Mouse (Mus musculus) limb, embryonic 12.5 days (tissue): ENCODE measurements around the gene Txndc11. TPM values are rescaled to one million over a fixed set of nuclear protein-coding genes. Genes with fewer than 3 reads are reported as not detected.

Experiments
- ATAC-seq: fragments of 200-750 bp; cut with Nextera tagmentation; 2 replicates; pipeline ENCODE4 v1.8.0; 2017; ENCODE audit warnings: low read depth, moderate TSS enrichment; ENCODE audit not compliant: insufficient number of reproducible peaks, insufficient read depth, low FRiP score, low TSS enrichment
- H3K27ac ChIP-seq: fragments of 300-500 bp; sonication (generic); 2 replicates; pipeline ENCODE4 v1.5.1; 2016; ENCODE audit warnings: mild to moderate bottlenecking, moderate library complexity
- H3K27me3 ChIP-seq: fragments of 300-500 bp; sonication (generic); 2 replicates; pipeline ENCODE4 v1.6.1; 2016; ENCODE audit warnings: mild to moderate bottlenecking, moderate library complexity
- H3K36me3 ChIP-seq: fragments of 300-500 bp; sonication (generic); 2 replicates; pipeline ENCODE4 v1.6.1; 2016; ENCODE audit warnings: mild to moderate bottlenecking, moderate library complexity
- H3K4me1 ChIP-seq: fragments of 300-500 bp; sonication (generic); replicated peaks from 2 replicates; pipeline ENCODE4 v1.6.1; 2016
- H3K4me2 ChIP-seq: fragments of 300-500 bp; sonication (generic); 2 replicates; pipeline ENCODE4 v1.6.1; 2016; ENCODE audit warnings: mild to moderate bottlenecking, moderate library complexity
- H3K4me3 ChIP-seq: fragments of 300-500 bp; sonication (generic); replicated peaks from 2 replicates; pipeline ENCODE4 v1.5.1; 2016; ENCODE audit warnings: mild to moderate bottlenecking
- H3K9ac ChIP-seq: fragments of 300-500 bp; sonication (generic); replicated peaks from 2 replicates; pipeline ENCODE4 v1.6.1; 2016; ENCODE audit warnings: mild to moderate bottlenecking, moderate library complexity
- H3K9me3 ChIP-seq: fragments of 300-500 bp; sonication (generic); 2 replicates; pipeline ENCODE4 v1.6.1; 2016; ENCODE audit warnings: mild to moderate bottlenecking, moderate library complexity
- WGBS: fragments of 180-500 bp; shearing (Covaris S2); methylation state at CpG from one replicate; pipeline ENCODE4 v1.1.7; 2016; 5-methylcytosine and 5-hydroxymethylcytosine counted together
- polyA plus RNA-seq: library from polyadenylated mRNA; unstranded; fragments of >200 nt; fragmentation: Nextera tagmentation; extraction: Ambion mirVana; gene quantifications from 2 replicates; pipeline ENCODE4 v1.2.1, GENCODE M21; 2016

Txndc11 gene
- polyA plus RNA-seq, 1 experiment from 2014 or later, result 39.5 TPM

DNA sequence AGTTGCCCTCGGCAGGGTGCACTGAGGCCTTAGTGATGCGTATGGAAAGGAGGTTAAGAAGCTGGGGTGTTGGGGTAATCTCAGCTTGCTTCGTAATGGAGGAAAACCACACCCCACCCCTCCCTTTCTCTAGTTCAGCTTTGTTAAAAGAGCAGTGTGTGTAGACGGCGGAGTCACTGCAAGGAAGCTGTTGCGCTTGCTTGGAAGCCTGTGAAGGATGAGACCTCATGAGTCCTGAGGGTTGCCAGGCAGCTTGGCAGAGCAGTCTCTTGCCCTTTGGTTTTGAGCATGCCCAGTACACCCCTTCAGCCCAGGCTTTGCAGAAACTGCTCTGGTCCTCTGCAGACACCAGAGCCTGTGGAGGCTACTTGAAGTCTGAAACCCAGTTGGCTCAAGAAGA is 61.4 kb downstream of the Txndc11 start:
- WGBS, result 90% methylated on average over 6 of the region's 6 CpGs
- H3K4me3 ChIP-seq, result no peak overlapping the region
- no peak overlapping the region for H3K4me2 ChIP-seq
- H3K9me3 ChIP-seq, result no peaks in the 10 kb centered on the region
- H3K9ac ChIP-seq, result no peak overlapping the region
- peaks cover 31% of the 10 kb centered on the region for H3K4me1 ChIP-seq
- ATAC-seq, result no peak
- H3K36me3 ChIP-seq, result peaks cover 81% of the 10 kb centered on the region
- H3K27me3 ChIP-seq, result no peaks in the 10 kb centered on the region
- no peak overlapping the region for H3K27ac ChIP-seq

DNA sequence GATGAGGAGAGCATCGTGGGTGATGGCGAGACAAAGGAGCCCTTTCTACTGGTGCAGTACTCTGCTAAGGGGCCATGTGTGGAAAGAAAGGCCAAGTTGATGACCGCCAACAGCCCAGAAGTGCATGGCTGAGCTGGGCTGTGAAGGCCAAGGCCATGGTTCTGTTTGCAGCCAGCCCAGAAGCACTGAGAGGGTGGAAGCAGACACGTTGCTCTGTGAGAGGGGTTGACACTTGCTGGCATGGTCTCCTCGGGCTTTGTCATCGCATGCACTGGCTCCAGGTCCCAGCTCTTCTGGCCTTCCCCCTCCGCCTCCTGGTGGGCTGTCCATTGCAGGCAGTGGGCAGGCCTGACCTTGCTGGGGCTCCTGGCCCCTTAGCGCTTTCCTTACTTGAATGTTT is 62.0 kb downstream of the Txndc11 start:
- H3K36me3 ChIP-seq, result peaks cover 81% of the 10 kb centered on the region
- H3K9me3 ChIP-seq, result no peaks in the 10 kb centered on the region
- peaks cover 37% of the 10 kb centered on the region for H3K4me1 ChIP-seq
- no peak overlapping the region for H3K4me3 ChIP-seq
- no peak overlapping the region for H3K4me2 ChIP-seq
- 0 out of 2 replicates have a peak overlapping the region, but pooled peaks have one; percentile 45 for H3K27ac ChIP-seq
- H3K27me3 ChIP-seq, result no peaks in the 10 kb centered on the region
- 90% methylated on average over 8 of the region's 8 CpGs for WGBS
- no peak for ATAC-seq
- no peak overlapping the region for H3K9ac ChIP-seq

DNA sequence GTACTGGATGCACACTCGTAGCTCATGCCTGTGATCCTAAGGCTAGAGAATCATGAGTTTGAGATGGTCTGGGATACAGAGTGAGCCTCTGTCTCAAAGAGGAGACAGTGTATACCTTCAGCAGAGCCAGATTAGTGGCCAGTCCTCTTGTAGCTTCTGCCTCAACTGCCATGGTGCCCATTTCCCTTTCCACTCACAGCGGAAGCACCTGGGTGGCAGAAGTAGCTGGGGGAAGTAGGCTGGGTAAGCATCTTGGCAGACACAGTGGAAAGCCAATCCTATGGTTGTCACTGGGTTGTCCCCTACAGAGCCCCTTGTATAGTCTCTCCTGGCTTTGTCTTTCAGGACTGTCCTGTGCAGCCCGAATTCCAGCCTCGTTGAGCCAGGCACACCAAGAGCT is 62.6 kb downstream of the Txndc11 start:
- Histone ChIP-seq H3K27ac (no peak overlapping the region), H3K4me3 (no peak overlapping the region), H3K4me2 (no peak overlapping the region), H3K9me3 (no peaks in the 10 kb centered on the region), H3K27me3 (no peaks in the 10 kb centered on the region), H3K4me1 (peaks cover 40% of the 10 kb centered on the region), H3K9ac (no peak overlapping the region), H3K36me3 (peaks cover 80% of the 10 kb centered on the region)
- no peak for ATAC-seq
- WGBS, result 89% methylated on average over 4 of the region's 4 CpGs

DNA sequence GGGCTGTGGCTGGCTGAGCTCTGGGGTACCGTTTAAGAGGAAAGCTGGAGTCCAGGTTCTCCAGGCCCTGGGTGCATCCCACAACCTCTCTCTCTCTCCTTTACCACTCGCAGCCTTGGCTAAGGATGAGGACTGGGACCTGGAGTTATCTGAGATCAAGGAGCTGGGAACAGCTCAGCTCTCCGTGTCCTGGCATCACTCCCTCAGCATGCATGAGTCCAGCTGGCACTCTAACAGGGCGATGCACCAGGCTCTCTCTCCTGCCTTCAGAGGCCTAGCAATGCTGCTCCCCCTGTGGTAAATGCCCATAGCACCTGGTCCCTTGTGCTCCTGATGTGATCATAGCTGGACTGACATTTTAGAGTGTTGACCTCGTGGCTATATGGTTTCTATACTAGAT is 63.3 kb downstream of the Txndc11 start:
- H3K4me3 ChIP-seq, result no peak overlapping the region
- H3K9ac ChIP-seq, result no peak overlapping the region
- ATAC-seq, result no peak
- H3K4me1 ChIP-seq, result peaks cover 40% of the 10 kb centered on the region
- H3K36me3 ChIP-seq, result peaks cover 72% of the 10 kb centered on the region
- 84% methylated on average over 5 of the region's 5 CpGs for WGBS
- no peaks in the 10 kb centered on the region for H3K27me3 ChIP-seq
- no peaks in the 10 kb centered on the region for H3K9me3 ChIP-seq
- no peak overlapping the region for H3K27ac ChIP-seq
- H3K4me2 ChIP-seq, result no peak overlapping the region

DNA sequence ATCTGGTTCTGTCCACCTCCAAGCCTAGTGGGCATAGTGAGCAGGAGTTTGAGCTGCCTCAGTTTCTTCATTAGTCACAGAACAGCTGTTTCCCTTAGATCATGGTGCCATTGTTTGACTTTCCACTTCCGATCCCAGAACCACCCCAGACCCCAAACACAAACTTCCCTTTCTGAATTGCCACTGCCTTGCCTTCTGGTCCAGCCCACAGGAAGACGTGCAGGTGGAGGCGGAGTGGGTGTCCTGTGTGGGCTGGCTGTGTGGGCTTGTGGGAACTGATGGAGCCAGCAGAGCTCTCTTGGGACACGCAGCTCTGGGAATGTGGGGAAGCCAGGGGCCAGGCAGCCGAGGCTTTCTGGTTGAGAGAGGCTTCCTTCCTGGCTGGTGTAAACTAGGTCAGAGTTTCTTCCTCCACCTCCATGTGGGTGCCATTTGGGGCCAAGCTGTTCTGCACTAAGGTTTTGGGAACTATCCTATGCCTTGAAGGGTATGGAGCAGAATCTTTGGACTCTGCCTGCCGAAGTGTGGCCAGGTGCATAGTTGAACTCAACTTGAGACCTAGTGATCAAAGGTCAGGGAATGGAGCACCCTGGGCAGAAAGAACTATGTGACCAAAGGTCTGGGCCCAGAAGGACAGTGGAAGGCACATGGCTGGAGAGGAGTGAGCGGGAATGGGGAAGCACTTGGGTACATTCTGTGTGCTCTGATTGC is 64.6 kb downstream of the Txndc11 start:
- Histone ChIP-seq H3K9ac (no peak overlapping the region), H3K36me3 (peaks cover 59% of the 10 kb centered on the region), H3K27ac (0 out of 2 replicates have a peak overlapping the region, but pooled peaks have one; percentile 35), H3K4me1 (peaks cover 49% of the 10 kb centered on the region), H3K4me2 (0 out of 2 replicates have a peak overlapping the region, but pooled peaks have one; percentile 74), H3K9me3 (no peaks in the 10 kb centered on the region), H3K27me3 (no peaks in the 10 kb centered on the region), H3K4me3 (0 out of 2 replicates have a peak overlapping the region, but pooled peaks have one; percentile 1)
- no peak for ATAC-seq
- 79% methylated on average over 7 of the region's 7 CpGs for WGBS

DNA sequence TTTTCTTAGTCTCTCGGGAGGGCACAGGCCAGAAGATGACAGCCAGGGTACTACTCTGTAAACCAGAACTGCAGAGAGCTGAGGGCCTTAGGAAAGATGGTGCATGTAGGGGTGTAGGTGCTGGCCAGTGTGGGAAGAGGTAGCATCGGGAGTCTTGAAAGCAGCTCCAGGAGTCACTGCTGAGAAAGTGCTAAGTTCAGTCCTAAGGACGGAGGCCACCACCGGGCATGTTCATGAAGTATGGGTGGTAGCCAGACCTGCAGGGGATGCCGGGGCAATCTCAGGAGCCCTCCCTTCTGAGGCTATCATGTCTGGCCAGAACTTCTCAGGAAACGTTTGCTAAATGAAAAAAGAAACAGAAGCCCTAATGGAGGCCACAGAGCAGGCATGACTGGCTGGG is 65.2 kb downstream of the Txndc11 start:
- Histone ChIP-seq H3K9me3 (no peaks in the 10 kb centered on the region), H3K27me3 (no peaks in the 10 kb centered on the region), H3K36me3 (peaks cover 53% of the 10 kb centered on the region), H3K27ac (no peak overlapping the region), H3K4me1 (peaks cover 52% of the 10 kb centered on the region), H3K9ac (no peak overlapping the region), H3K4me2 (peak overlapping the region; percentile 74), H3K4me3 (0 out of 2 replicates have a peak overlapping the region, but pooled peaks have one; percentile 1)
- WGBS, result 76% methylated on average over 6 of the region's 6 CpGs
- ATAC-seq, result no peak

DNA sequence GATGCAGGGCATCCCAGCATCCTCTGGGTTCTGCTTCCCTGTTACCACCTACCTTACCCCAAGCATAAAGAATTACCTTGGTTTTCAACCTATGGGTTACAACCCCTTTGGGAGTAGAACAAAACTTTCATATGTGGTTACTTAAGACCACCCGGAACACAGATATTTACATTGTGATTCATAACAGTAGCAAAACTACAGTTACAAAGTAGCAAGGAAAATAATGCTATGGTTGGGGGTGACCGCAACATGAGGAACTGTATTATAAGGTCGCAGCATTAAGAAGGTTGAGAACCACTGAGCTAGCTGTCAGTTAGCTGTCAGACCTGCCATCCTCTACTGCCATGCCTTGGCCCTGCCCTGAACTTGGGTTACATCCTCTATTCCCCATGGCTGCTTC is 65.8 kb downstream of the Txndc11 start:
- H3K27me3 ChIP-seq, result no peaks in the 10 kb centered on the region
- H3K4me2 ChIP-seq, result peak overlapping the region; percentile 74
- H3K36me3 ChIP-seq, result peaks cover 47% of the 10 kb centered on the region
- no peak overlapping the region for H3K4me3 ChIP-seq
- 89% methylated on average over 3 of the region's 3 CpGs for WGBS
- ATAC-seq, result no peak
- peaks cover 53% of the 10 kb centered on the region for H3K4me1 ChIP-seq
- H3K9me3 ChIP-seq, result no peaks in the 10 kb centered on the region
- H3K9ac ChIP-seq, result no peak overlapping the region
- H3K27ac ChIP-seq, result no peak overlapping the region

DNA sequence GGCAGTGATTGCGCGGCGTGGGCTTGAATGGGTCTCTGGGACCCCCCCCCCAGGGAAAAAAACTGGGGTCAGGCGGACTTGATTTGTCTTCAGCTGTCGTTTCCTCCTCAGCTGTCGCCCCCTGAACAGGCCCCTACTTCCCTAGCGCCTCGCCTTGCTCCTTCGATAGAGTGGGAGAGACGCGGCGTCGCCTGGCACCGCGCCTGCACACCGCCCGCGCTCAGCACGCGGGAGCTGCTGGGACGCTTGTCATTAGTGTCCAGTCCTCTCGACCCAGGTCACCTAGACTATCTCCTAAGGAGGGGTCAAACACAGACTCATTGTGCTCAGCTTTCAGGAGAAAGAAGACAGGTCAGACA is 67.6 kb downstream of the Txndc11 start:
- Histone ChIP-seq H3K27ac (peak overlapping the region; percentile 95), H3K4me2 (peak overlapping the region; percentile 74), H3K9me3 (no peaks in the 10 kb centered on the region), H3K4me1 (peaks cover 57% of the 10 kb centered on the region), H3K4me3 (peak overlapping the region; percentile 82), H3K9ac (peak overlapping the region; percentile 97), H3K27me3 (no peaks in the 10 kb centered on the region), H3K36me3 (peaks cover 29% of the 10 kb centered on the region)
- 1% methylated on average over 22 of the region's 22 CpGs for WGBS
- no peak for ATAC-seq

DNA sequence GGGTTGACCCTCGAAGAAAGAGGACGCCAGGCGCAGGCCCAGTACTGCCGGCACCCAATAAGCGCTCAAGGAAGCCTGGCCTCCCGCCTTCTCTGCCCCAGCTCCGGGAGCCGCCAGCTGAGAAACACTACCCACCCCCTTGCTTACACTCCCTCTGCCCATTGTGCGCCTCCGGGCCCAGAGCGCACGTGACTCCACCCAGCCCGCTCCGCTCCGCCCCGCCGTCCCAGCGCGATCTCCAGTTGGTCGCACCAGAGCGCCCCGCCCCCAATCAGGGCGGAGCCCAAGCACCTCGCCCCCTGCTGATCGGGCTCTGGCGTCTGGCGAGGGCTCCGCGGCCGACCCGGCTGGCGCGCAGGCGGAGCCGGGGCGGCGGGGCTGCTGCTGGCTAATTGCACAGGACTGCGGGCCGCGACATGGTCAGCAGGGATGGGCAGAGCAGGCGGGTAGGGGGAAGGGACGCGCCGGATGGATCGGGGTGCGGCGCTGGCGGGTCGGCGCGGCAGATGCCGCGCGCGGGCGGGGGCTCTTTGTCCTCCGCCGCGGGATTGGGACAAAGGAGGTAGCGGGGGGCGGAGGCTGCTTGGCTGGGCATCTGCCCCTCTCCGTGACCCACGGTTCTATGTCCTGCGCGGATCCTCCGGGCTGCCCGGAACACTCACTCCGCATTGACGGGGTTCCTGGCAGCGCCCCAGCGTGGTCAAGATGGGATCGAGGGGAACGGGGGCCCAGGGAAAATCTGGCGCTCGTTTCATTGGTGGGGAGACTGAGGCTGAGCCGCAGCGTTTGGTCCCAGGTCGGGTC is 68.2 kb downstream of the Txndc11 start, which contains the start of gene Litaf:
Gene Litaf (minus strand): TSS at position 129 of the 804 bp plus-strand sequence.
- Histone ChIP-seq H3K9ac (peak within 1 kb of the TSS; percentile 97), H3K9me3 (no peaks in the 10 kb centered on the region), H3K4me2 (peak within 1 kb of the TSS; percentile 74), H3K27ac (peak within 1 kb of the TSS; percentile 95), H3K36me3 (peaks cover 23% of the 10 kb centered on the region), H3K4me1 (peaks cover 57% of the 10 kb centered on the region), H3K27me3 (no peaks in the 10 kb centered on the region), H3K4me3 (peak within 1 kb of the TSS; percentile 82)
- WGBS, result under 1% methylated on average over 77 of the region's 78 CpGs
- ATAC-seq, result peak; percentile 96

DNA sequence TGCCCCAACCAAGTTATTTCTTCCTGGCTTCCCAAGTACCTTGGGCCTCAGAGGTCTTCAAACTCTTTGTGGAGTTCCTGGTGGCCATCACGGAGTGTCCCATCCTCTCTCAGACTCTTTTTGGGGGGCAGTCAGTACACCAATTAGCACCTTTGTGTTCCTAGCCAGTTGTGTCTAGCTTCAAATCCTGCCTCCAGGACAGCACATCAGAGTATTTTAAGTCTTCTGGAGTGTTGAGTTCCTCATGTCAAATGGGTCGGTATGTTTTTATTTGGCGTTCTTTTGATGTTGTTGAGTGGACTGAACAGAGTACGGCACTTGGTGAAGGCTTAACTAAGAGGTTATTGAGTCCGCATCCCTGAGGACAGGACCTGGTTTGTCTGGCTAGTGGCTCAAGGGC is 69.0 kb downstream of the Txndc11 start:
- Histone ChIP-seq H3K4me3 (peak overlapping the region; percentile 82), H3K4me1 (peaks cover 57% of the 10 kb centered on the region), H3K27me3 (no peaks in the 10 kb centered on the region), H3K9me3 (no peaks in the 10 kb centered on the region), H3K36me3 (peaks cover 19% of the 10 kb centered on the region; the same call in 1 of the 2 replicates), H3K27ac (peak overlapping the region; percentile 95), H3K9ac (peak overlapping the region; percentile 97), H3K4me2 (peak overlapping the region; percentile 74)
- WGBS, result 58% methylated on average over 5 of the region's 5 CpGs
- ATAC-seq, result 0 out of 2 replicates have a peak, but pooled peaks have one; percentile 22

DNA sequence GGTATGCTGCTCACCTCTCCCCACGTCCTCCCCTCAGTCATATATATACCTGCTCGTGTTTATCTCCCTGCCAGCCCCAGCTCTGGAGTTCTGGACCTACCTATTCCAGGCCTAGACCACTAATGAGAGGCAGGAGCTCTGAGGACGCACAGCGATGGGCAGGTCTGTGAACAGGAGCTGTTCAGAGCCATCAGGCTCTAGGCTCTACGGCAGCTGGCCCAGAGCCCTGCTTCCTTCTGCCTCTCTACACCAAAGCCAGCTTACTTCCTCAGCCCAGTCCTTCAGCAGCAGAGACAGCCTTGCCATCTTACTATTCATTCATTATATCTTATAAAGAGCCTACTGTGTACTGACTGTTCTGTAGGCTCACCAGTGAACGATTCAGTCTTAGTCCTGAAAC is 69.7 kb downstream of the Txndc11 start:
- Histone ChIP-seq H3K4me1 (peaks cover 51% of the 10 kb centered on the region), H3K9ac (no peak overlapping the region), H3K4me2 (no peak overlapping the region), H3K36me3 (peaks cover 12% of the 10 kb centered on the region; the same call in 1 of the 2 replicates), H3K27me3 (no peaks in the 10 kb centered on the region), H3K4me3 (no peak overlapping the region), H3K27ac (no peak overlapping the region), H3K9me3 (no peaks in the 10 kb centered on the region)
- no peak for ATAC-seq
- 90% methylated on average over 6 of the region's 6 CpGs for WGBS
